Mouse (Mus musculus): ENCODE measurements around the gene Card10. TPM values are rescaled to one million over a fixed set of nuclear protein-coding genes. Genes with fewer than 3 reads are reported as not detected.
"Not testable (repeated sequence)": the region's sequence is repeated elsewhere in the genome, so short reads cannot be mapped to it uniquely, and the experiment has no call there.

Gene Card10
- 10 to 100 TPM in 1 of 2 experiments, 1 to 10 TPM in 1; 9.3 to 11.3 TPM for total RNA-seq (2021)
- long read RNA-seq, experiment 1, full-length matches to known transcripts = 4 of 12 reads
- long read RNA-seq, experiment 1, partial matches to known transcripts = 4 of 12 reads
- long read RNA-seq, experiment 1, other reads (novel, unspliced or antisense) = 4 of 12 reads
- long read RNA-seq, experiment 2, full-length matches to known transcripts = 9 of 12 reads
- long read RNA-seq, experiment 2, partial matches to known transcripts = 3 of 12 reads
- long read RNA-seq, experiment 2, other reads (novel, unspliced or antisense) = 0 of 12 reads

DNA sequence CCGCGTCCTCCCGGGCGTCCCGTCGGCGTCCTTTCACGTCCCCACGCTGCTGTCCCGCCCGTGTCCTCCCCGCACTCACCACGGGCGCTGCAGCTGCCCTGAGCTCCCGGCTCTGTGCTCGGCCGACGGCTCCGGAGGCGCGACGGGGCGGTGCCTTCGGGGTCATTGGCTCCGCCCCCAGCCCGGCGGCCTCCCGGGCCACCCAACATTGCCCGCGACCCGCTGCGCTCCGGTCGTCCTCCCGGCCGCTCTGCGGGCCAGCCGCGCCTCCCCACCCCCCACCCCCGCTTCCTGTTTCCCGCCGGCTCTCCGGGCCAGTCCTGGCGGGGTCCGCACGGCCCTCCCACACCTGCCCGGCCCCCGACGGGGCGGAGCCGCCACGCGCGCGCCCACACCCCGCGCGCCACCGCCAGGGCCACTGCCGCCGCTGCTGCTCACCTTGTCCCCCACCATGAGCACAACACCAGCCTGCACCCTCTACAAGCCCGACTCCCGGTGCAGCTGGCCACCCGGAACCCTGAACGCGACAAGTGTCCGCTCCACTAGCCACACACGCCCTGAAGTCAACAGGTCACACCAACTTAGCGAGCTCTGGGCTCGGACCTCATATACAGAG, at the start of gene Card10:
TSS of gene Card10 (minus strand) at position 267 of the 616 bp plus-strand sequence.
- peak; percentile 69 for DNase-seq

DNA sequence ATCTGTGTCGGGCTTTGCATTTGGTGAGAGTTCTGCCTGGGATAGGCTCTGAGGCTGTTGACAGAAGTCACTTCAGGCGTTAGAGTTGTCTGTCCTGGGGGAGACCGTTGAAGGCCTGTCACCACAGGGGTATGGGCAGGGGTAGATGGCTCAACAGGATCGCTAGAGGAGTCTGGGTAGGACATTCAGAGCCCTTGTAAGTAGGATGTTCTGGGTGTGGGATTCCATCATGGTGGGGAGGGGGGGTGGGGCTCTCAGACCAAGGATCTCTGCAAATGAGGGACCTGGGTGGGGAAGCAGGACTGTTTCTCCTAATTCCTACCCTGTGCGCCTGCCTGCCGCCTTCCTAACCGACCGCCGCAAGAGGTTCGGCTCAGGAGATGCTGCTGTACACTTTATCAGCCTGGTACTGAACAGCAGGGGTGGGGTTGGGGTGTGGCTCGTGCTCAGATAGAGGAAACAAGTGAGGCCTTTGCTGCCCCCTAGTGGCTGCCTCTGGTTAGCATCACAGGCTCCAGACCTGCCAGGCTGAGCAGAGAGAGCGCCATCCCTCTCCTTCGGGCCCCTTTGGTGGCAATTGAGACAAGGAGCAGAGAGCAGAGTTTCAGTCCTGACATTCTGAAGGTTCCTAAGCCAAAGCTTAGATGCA, 48.8 kb upstream of the Card10 start:
- peak; percentile 96 for DNase-seq

DNA sequence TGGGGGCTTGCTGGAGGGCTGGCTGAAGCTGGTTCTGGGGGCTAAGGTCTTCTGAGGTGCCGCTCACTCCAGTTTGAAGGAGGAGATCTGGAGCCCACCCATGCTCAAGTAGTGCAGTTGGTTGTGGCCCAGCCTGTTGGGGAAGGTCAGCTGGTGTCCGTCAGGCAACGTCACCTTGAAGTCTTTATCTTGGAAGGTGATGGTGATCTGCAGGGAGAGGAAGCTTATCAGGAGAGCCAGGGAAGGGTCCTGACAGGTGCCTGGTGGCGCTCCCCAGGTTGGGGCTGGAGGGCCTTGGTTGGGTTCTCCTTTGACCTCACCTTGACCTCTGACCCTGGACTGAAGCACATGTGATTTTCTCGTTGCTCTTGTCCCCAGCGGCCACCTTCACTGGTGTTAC, 48.1 kb upstream of the Card10 start:
- no peak for DNase-seq

DNA sequence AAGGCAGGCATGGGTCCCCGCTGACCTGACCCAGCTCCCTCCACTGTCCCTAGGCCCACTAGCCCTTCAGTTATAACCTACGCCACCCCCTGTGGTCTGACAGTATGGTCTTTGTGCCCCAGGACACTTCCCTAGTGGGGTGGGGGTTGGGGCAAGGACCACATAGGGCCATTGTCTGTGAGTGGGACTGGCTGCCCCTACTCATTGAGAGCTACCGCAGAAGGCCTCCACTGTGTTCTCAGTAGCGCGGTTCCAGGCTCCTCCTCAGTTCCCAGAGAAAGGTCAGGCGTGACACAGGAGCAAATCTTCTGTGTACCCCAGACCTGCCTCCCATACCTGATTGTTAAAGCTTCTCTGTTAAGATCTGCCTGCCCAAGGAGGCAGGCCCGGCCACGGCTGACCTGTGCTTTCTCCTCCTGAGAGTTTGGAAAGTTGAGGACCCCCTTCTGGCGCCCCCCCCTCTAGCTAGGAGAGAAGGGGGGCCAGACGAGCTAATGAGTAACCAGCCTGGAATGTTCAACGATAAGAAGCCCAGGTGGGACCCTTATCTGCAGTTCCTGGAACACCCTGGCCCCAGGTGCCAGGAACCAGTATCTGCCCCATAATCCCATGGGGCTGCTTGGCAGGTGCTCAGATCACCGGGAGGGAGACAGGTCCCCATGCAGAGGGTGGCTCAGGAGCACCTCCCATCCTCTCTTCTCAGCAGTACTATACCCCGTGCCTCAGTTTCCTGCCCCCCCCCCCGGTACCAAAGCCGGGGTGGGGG, 47.4 kb upstream of the Card10 start:
- DNase-seq = no peak

DNA sequence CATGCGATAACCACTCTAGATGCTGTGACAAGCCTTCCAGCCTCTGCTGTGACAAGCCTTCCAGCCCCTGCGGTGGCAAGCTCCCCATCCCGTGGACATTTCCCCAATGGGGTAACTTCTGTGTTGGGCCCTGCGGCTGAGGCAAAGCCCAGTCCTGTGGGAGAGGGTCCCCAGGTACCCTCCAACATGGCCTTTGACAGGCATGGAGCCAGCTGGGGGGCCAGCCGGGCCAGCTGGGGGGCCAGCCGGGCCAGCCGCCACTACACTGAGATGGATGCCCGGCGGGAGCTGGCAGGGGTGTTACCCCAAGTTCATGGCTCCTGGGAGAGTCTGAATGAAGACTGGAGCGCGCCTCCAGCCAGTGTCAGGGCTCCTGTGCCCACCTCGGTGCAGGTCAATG, 46.6 kb upstream of the Card10 start:
- no peak for DNase-seq

DNA sequence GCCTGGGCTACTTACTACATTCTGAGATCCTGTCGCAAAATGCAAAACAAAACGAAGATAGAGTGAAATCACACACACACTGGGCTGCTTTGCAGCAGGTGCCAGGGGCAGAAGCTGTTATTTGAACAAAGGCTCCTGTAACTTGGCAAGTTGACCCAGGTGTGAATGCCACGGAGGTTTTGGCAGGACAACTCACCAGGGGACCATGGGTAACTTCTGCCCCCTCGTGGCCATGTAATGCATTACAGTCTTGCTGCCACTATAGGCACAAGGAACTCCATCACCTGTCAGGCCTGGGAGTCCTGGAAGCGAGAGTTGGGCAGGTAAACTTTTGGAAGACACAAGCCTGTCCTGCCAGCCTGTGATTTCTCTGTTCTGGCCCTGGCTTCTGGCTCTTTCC, 45.6 kb upstream of the Card10 start:
- peak; percentile 91 for DNase-seq

DNA sequence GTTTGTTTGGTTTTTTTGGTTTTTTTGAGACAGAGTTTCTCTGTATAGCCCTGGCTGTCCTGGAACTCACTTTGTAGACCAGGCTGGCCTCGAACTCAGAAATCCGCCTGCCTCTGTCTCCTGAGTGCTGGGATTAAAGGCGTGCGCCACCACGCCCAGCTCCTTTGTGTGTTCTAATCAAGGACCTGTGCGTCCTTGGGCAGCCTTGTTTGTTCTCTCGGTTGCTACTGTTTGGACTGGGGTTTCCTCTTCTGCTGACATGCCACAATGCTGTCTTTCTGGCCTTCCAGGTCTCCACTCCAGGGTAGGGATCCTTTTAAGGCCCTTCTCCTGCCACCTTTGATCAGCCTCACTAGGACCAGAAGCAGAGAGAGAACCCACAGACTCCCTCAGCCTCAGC, 44.0 kb upstream of the Card10 start:
- not testable (repeated sequence) for DNase-seq

DNA sequence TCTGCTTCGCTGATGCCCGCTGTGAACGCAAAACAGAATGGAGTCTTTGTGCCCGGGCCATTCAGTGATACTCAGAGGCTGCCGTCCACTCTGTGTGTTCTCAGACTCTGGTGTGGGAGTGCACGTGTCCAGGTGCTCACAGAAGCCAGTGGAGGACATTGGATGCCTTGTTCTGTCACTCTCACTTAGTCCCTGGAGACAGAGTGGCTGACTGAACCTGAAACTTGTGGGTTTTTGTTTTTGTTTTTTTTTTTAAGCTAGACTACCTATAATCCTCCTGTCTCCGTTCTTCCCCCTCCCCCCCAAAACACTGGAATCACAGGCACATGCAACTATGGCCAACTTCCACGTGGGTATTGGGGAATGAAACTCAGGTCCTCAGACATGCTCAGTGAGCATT, 43.5 kb upstream of the Card10 start:
- no peak for DNase-seq

DNA sequence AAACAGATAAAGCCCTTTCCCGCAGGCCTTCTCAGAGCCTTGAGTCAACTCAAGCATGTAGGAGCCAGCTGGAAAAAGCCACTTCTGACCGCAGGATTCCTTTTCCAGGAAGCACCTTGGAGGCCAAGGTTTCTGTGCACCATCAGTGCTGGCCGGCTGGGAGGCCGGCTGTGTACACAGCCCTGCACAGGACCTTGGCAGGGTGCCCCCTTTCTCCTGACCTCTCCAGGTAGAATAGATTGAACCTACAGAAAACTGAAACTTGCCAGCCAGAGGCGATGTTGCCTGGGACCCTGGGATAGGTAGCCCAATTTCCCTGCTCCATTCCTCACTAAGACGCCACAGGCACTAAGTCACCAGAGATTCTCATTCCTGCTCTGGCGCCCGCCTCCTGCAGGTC, 43.0 kb upstream of the Card10 start:
- no peak for DNase-seq

DNA sequence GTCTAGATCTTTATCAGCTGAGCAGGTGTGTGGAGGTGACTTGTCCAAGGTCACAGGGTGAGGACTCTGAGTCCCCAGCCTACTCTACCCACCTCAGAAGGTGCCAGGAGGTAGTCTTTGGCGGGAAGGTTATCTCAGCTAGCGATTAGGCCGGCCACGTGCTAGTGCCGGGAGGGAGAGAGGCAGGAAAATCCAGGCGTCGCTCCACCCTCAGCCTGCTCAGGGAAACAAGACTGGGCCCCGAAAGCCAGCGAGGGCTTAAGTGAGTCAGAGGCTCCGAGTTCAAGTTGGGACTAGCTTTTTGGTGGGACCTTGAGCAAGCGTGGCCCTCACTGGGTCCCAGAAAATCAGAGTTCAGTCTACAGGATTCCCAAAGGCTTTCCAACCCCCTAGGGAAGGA, 42.5 kb upstream of the Card10 start:
- no peak for DNase-seq

DNA sequence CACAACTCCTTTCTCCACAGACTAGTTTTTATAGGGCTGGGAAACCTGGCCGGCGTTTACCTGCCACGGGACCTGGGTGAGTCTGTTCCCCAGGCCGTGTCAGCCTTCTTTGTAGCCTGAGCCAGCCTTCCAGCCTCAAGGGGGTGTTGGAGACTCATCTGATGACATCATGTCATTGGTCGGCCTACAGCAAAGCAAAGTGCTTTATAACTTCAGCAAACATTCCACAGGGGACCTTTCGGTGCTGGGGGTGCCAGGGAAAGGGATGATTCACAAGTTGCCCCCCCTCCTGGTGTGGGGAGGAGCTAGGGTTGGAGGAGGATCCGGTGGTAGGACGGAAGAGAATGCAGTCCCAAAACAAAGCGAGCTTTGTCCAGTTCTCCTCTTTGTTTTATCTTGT, 41.9 kb upstream of the Card10 start:
- no peak for DNase-seq

DNA sequence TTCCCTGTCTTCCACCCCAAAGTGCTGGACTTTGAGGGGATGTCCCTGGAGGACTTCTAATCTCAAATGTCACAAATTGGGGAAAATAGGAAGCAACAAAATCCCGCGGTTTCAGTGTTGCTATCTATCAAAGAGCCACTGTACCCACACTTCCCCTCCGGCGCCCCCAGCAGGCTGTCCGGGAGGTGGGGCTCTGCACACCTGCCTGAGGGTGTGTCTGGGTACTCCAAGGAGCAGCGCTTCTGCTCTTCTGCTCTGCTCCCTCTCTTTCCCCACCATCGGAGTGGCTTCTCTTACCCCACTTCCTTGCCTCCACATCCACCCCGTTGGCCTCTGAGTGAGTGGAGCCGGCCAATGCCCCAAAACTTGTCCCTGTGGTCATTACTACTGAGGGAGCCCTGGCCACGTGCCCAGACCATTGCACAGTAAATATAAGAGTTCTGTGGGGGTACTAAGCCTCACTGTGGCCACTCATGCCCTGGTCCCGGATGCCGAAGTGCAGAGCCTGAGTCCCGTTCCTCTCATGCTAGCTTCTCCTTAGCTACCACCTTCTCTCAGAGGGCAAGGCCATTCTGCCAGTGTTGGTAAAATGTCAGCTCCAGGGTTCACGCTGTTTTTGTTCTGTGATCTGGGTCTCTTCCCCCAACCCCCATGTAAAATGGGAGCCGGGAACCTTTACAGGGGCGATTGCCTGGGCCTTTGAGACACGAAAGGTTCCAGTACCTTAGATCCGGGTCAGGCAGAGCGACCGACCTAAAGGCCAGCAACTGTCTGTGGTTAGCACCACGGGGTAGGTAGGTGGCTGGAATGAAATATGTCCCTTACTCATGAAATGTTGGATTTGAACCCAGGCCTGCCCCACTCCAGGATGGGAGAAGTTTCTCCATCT, 41.0 kb upstream of the Card10 start:
- no peak for DNase-seq

DNA sequence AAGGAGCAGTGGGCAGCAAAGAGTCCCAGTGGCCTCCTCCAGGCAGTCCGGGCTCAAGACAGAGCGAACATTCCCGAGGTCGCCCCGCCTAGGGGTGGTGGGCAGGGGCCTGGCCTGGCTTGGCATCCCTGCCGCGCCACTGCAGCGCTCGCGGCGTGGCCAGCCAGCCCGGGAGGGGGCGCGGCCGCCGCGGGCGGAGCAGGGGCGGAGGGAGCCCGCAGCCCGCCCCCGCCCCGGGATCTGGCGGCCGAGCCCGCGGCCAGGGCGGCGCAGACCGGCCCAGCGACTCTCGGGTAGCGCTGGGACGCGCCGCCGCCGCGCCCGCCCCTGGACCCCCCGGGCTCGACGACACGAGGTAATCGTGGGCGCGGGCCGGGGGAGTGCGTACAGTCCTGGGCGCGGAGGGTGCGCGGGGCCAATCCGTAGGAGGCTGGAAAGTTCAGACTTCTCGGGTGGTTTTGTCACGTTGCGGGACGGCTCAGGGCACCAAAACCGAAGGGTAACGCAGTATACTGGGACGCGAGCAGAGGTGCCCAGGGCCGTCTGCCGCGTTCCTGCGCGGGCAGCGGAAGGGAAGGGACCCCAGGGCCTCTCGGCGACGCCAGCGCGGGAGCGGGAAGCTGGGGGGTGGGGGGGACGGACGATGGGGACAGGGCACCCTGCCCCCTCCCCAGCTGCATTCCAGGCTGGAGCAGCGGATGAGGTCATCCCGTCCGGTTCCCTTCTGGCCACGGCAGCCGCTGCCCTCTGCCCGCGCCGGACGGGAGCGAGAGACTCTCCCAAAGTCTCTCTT, 39.7 kb upstream of the Card10 start, which contains the start of gene Cdc42ep1:
TSS of gene Cdc42ep1 (plus strand) at position 254 of the 793 bp plus-strand sequence.
- DNase-seq = peak; percentile 73

DNA sequence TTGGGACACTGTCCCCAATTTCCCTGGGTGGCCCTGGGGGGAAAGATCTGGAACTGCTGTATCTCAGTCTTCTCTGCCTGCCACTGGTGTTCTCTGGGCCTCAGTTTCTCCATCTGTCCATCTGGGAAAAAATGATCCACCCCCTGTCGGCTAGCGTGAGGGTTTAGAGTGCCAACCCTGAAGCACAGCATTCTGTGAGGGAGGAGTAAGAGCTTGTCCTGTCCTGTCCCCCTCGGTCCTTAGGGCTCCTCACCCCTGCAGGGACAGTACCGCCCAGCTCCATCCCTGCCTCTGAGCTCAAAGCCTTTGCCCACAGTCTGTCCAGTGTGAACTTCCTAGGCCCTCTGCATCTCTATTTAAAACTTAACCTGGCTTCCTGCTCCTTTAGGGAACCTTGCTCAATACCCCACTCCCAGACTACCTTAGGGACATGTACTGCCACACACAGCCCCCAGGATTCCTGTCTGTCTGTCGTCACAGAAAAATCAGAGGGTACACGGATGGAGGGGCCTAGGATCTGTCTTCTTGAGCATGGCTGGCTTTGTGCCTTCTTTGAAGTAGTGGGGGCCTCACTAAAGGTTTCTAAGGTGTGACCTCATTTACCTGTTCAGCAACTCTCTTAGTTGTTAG, 38.4 kb upstream of the Card10 start:
- no peak for DNase-seq

DNA sequence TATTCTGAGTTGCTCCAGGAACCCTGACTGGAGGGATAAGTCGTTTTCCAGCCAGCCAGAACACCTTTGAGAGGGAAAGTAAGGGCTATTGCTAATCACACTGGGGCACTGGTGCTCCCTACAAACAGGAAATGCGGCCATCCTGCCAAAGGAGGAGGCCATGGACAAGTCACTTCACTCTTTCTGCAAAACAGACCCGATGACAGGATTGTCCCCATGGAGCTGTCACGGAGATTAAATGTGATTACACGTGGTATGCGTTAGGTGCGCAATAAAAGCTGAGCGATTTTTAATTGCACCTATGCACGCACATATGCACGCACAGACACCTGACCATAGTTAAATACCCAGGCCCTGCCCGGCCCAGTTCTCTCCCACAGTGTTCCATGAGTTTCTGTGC, 37.9 kb upstream of the Card10 start:
- no peak for DNase-seq

DNA sequence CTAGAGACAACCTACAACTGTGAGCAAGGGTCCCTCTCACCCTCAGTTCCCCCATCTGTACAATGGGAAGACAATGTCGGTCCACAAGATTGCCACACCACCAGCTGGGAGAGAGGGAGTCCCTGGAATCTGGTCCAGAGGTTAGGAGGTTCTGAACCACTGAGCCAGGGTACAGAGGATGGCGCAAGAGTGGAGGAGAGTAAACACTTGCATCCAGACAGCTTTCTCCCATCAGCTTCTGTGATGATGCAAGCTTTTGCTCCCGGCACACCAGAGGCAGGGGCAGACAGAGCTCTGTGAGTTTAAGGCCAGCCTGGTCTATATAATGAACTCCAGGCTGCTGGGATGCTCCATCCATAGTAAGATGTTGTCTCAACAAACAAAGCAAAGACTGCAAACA, 37.4 kb upstream of the Card10 start:
- DNase-seq = no peak

DNA sequence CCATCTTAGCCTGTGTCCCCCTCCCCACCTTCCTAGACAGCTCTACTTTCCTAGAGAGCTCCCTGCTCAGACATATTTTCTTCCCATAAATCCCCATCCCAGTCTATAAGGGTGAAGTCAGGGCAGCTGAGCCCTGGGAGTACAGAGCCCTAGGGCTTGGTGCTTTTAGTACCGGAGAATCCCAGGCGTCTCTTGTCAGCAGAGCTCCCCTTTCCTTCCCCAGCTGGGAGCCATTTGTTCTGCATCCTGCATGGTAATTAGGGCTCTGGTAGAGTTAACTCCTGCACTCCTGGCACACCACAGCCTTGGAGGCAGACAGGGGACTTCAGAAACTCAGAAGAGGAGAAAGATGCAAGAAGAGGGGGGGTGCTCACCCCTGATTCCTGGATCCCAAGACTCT, 36.9 kb upstream of the Card10 start:
- DNase-seq = no peak

DNA sequence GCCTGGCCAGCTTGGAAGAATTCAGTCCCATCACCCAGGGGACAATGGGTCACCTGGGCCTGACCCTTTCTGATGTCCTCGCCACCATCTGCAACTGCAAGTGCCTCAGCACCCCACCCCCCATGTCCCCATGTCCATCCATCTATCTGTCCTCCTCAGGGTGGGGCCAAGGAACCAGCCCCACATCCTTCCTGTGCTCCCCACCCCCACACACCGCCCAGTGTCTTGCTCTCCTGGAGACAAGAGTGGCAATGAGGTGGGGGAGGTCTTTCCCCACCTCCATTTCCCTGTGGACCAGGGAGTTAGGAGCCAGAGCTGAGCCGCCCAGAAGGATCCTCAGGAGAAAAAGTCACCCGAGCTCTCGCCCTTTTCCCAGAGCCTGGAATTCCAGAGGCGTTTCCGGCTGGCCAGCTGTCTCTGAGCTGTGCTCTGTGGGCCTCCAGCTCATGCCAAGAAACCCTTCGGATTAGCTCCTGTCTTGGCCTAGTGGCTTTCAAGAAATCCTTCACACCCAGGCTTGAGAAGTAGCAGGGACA, 33.3 kb upstream of the Card10 start:
- DNase-seq = no peak

DNA sequence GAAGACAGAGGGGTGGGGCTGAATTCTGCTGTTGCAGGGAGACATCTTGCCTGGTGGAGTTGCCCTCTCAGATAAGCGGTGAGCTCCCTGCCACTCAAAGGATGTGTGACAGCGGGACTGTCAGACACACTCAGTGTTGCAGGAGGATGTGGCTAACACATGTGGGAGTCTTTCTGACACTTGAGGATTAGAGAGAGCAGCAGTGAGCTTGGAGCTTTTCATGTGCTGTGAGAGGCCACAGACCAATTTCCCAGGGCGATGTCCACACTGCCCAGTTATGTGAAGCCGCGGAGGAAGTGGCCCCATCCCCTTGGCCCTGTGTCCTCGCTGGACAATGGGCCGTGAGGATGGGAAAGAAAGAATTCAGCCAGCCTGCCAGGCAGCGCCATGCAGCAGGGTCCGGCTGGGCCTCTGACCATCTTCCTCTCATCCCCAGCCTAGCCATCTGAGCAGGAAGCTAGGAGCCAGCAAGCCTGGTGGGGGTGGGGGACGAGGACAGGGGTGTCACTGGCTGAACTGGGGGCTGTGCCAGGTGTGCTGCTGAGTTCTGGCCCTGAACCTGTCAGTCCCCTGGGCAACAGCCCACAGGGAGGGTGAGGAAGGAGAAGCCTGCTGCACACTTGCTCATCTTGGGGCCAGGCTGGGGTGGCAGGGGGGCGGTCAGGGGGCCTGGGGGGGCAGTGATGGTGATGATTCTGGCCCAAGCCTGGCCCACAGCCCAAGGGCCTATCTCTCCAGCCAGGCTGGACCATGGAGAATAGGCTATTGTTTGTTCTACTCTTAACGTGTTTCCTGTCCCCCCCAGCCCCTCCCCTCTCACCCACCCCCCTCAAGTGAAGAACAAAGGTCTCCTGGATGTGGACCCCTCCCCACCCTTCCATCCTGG, 32.6 kb upstream of the Card10 start:
- no peak for DNase-seq

Measured in gastrocnemius, postnatal 10 days (tissue).